Mouse (Mus musculus) C2C12 (cell line): ENCODE measurements around the gene Stx2. TPM values are rescaled to one million over a fixed set of nuclear protein-coding genes. Genes with fewer than 3 reads are reported as not detected.

ENCODE experiments used
- H3K27me3 ChIP-seq: one replicate; pipeline ENCODE4 v1.6.1; 2011; ENCODE audit not compliant: control insufficient read depth, insufficient read depth, insufficient read length
- H3K36me3 ChIP-seq: one replicate; pipeline ENCODE4 v1.6.1; 2011; ENCODE audit not compliant: control insufficient read depth, insufficient read depth
- H3K4me3 ChIP-seq: one replicate; pipeline ENCODE4 v1.5.1; 2011; ENCODE audit warnings: mild to moderate bottlenecking, control low read depth; ENCODE audit not compliant: poor library complexity, insufficient read depth, severe bottlenecking
- H3K79me2 ChIP-seq: one replicate; pipeline ENCODE4 v1.6.1; 2011; ENCODE audit not compliant: control insufficient read depth, insufficient read depth
- H3K79me3 ChIP-seq: one replicate; pipeline ENCODE4 v1.6.1; 2011; ENCODE audit warnings: low read depth, control low read depth
- H3ac ChIP-seq: one replicate; pipeline ENCODE3; 2011; ENCODE audit warnings: low read depth; ENCODE audit not compliant: control insufficient read depth, insufficient read length
- CEBPB ChIP-seq: IDR thresholded peaks from one replicate; pipeline ENCODE4 v1.6.1; 2011; ENCODE audit warnings: low read depth, mild to moderate bottlenecking, control low read depth, moderate library complexity
- CTCF ChIP-seq: IDR thresholded peaks from one replicate; pipeline ENCODE4 v1.5.1; 2011; ENCODE audit not compliant: control insufficient read depth, insufficient read depth, insufficient read length
- FOSL1 ChIP-seq: IDR thresholded peaks from one replicate; pipeline ENCODE4 v1.8.0; 2011; ENCODE audit warnings: mild to moderate bottlenecking, low read length; ENCODE audit not compliant: poor library complexity, insufficient read depth, severe bottlenecking
- MAX ChIP-seq: IDR thresholded peaks from one replicate; pipeline ENCODE4 v1.6.1; 2011; ENCODE audit warnings: mild to moderate bottlenecking, control low read depth
- MYOD1 ChIP-seq: IDR thresholded peaks from one replicate; pipeline ENCODE4 v1.6.1; 2011; ENCODE audit warnings: low read depth; ENCODE audit not compliant: control insufficient read depth, insufficient read length
- MYOG ChIP-seq: IDR thresholded peaks from one replicate; pipeline ENCODE4 v1.6.1; 2011; ENCODE audit not compliant: control insufficient read depth, insufficient read length; ENCODE audit errors: extremely low read depth
- USF1 ChIP-seq: IDR thresholded peaks from one replicate; pipeline ENCODE4 v1.6.1; 2011; ENCODE audit warnings: low read depth, mild to moderate bottlenecking, control low read depth, moderate library complexity
- polyA plus RNA-seq: library from polyadenylated mRNA; unstranded; fragments of >200 nt; fragmentation: generic; extraction: Trizol; gene quantifications from one replicate; pipeline ENCODE4 v1.2.1, GENCODE M21; 2012; ENCODE audit warnings: missing spikeins

Stx2 gene
- polyA plus RNA-seq, 1 experiment: 24.1 TPM

DNA sequence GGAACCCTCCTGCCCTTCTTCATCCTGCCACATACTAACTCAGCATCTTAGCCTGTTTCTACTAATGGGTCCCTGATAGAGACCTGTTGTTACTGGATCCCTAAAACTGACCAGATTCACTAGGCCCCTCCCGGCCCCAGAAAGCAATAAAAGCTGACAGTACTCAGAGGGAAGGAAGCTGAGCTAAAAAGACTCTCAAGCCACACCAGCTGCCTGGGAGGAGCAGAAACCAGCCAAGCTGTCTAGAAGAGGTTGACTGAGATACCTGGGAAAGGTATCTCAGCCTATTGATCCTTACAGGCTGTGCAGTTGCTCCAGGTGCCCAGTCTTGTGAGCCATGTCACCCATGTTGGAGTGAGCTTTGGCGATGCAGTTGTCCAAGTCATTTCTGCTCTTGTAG is 17.4 kb upstream of the Stx2 start:
- H3K36me3 ChIP-seq: peaks cover 56% of the 10 kb centered on the region
- TF ChIP-seq MYOD1 (no peak), CEBPB (no peak), MYOG (no peak), MAX (no peak), FOSL1 (no peak), CTCF (no peak), USF1 (no peak)
- no peaks in the 10 kb centered on the region for H3K27me3 ChIP-seq

DNA sequence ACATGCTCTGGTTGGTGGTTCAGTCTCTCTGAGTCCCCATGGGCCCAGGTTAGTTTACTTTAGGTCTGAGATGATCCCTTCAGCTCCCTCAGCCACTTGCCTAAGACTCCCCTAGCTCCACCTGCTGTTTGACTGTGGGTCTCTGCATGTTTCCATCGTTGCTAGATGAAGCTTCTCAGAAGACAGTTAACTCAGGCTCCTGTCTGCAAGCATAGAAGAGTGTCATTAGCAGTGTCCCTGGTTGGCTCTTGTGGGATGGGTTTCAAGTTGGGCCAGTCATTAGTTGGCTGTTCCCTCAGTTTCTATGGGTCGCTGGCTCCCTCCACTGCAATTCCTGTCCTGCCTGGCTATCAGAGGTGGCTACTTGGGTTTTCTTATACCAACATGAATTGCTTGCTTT is 16.7 kb upstream of the Stx2 start:
- H3K79me2 ChIP-seq: peaks cover 43% of the 10 kb centered on the region
- peaks cover 57% of the 10 kb centered on the region for H3K36me3 ChIP-seq
- H3K27me3 ChIP-seq: no peaks in the 10 kb centered on the region
- H3ac ChIP-seq: no peak overlapping the region
- TF ChIP-seq CEBPB (no peak), MAX (no peak), MYOG (no peak), USF1 (no peak), MYOD1 (no peak), FOSL1 (no peak), CTCF (no peak)
- peaks cover 30% of the 10 kb centered on the region for H3K79me3 ChIP-seq
- no peak overlapping the region for H3K4me3 ChIP-seq

More for the DNA sequence above, 17.4 kb upstream of the Stx2 start:
- Histone ChIP-seq H3K79me2 (peaks cover 37% of the 10 kb centered on the region), H3ac (no peak overlapping the region), H3K79me3 (peaks cover 26% of the 10 kb centered on the region), H3K4me3 (no peak overlapping the region)

DNA sequence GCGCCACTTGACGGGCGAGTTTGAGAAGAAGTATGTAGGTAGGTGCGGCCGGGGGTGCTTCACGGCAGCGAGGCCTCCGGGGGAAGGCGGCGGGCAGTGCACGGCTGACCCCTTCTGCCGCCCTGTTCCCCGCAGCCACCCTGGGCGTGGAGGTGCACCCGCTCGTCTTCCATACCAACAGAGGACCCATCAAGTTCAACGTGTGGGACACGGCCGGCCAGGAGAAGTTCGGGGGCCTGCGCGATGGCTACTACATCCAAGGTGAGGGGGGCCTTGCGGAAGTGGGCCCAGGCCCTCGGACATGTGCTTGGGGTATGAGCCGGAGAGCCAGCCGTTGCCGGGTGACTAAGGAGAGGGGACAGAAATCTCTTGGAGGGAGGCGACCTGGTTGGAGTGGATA is 12.4 kb upstream of the Stx2 start:
- peaks cover 30% of the 10 kb centered on the region for H3K79me3 ChIP-seq
- H3K36me3 ChIP-seq: peaks cover 47% of the 10 kb centered on the region
- no peaks in the 10 kb centered on the region for H3K27me3 ChIP-seq
- H3K4me3 ChIP-seq: peak overlapping the region; percentile 89
- peaks cover 43% of the 10 kb centered on the region for H3K79me2 ChIP-seq
- peak overlapping the region; percentile 72 for H3ac ChIP-seq
- peak; percentile 27 for TF ChIP-seq MAX
- no peak for TF ChIP-seq FOSL1

DNA sequence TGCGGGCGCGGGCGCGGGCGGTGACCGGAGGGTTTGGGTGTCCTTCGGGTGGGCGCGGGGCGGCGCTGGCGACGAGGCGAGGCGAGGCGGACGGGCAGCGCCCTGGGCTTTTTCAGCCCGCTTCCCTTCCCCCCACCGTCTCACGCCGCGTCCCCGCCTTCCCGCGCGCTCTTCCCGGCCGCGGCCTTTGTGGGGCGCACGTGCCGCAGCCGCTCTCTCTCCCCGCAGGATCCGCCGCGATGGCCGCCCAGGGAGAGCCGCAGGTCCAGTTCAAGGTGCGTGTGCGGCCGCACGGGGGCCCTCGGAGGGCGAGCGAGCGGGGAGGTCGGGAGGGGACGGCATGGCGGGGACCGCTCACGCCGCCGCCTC is 11.9 kb upstream of the Stx2 start:
- peaks cover 43% of the 10 kb centered on the region for H3K36me3 ChIP-seq
- no peak for TF ChIP-seq CEBPB
- TF ChIP-seq USF1: no peak
- no peak for TF ChIP-seq MAX
- TF ChIP-seq CTCF: no peak
- TF ChIP-seq MYOD1: no peak
- TF ChIP-seq FOSL1: no peak
- TF ChIP-seq MYOG: no peak
- H3K79me2 ChIP-seq: peaks cover 43% of the 10 kb centered on the region
- H3K4me3 ChIP-seq: peak overlapping the region; percentile 89
- H3K27me3 ChIP-seq: no peaks in the 10 kb centered on the region
- H3ac ChIP-seq: peak overlapping the region; percentile 72
- H3K79me3 ChIP-seq: peaks cover 30% of the 10 kb centered on the region

DNA sequence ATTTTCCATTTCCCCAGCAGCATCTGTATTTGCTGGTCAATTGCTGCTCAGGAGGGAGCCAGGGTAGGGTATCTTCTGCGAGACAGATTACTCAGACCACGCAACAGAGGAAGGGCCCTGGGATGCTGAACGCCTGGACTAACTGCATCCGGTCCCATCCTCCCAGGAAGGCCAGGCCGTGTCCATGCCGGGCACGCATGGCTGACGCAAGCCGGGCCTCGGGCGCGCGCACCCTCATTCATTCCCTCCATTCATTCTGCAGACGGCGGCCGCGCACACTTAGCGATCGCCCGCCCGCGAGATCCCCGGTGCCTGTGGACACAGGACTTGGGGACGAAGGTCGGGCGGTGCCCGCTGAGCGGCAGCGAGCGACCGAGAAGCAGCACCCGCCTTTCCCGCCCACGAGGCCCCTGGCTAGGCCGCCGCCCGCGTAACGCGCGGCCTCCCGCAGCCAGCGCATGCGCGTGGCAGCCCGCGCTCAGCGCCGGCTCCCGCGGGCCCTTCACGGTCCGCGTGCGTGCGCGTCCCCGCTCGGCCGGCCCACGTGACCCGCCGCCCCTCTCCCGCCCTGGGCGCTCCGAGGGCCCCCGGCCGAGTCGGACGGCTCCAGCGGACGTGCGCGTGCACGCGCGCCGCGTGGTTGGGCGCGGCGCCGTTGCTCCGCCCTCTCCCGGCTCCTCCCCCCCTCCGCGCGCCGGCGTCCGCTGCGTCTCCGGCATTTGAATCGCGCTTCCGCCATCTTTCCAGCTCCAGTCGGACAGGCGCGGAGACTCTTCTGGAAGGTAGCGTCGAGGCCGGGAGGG is 11.3 kb upstream of the Stx2 start, which contains the start of gene Ran:
Gene Ran, plus strand, starts transcription at position 573 of the 803 bp plus-strand sequence.
- H3K36me3 ChIP-seq: peaks cover 37% of the 10 kb centered on the region
- peaks cover 43% of the 10 kb centered on the region for H3K79me2 ChIP-seq
- TF ChIP-seq CTCF: no peak
- TF ChIP-seq MAX: peak; percentile 16
- no peak for TF ChIP-seq FOSL1
- TF ChIP-seq MYOD1: no peak
- peak; percentile 84 for TF ChIP-seq USF1
- no peak for TF ChIP-seq MYOG
- TF ChIP-seq CEBPB: no peak
- H3K79me3 ChIP-seq: peaks cover 29% of the 10 kb centered on the region
- H3K27me3 ChIP-seq: no peaks in the 10 kb centered on the region
- peak within 1 kb of the TSS; percentile 79 for H3ac ChIP-seq
- peak within 1 kb of the TSS; percentile 89 for H3K4me3 ChIP-seq

DNA sequence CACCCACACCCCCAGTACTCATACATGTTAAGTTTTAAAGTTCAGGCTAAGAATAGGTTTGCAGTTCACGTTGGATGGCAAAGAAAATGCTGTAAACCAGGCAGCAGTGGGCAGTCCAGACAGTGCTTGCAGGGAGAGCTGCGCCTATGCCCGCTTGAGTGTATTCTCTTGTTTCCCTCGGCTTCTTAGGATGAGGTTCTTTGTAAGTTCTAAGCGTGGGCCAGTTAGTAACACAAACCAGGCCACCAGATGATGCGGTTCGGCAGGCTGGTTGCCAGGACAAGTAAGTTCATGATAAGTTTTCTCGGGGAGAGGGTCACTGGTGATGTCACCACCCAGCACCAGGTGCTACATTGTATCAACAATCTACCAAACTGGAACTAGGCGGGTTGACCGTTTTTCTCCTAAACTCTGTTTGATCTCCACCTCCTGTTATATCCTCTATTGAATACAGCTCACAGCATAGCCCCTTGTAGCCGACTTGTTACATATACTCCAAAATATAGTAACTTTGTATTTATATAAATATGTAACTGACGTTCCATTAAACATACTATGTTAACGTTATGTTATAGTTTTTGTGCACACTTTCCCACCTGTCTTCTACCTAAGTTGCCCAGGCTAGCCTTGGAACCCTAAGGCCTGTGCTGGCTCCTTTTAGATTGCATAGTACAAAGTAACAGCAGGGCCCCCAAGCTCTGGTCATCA is 10.6 kb upstream of the Stx2 start:
- peaks cover 38% of the 10 kb centered on the region for H3K79me2 ChIP-seq

More for the DNA sequence above, 10.6 kb upstream of the Stx2 start:
- peak overlapping the region; percentile 89 for H3K4me3 ChIP-seq
- H3K79me3 ChIP-seq: peaks cover 27% of the 10 kb centered on the region
- peaks cover 30% of the 10 kb centered on the region for H3K36me3 ChIP-seq
- no peaks in the 10 kb centered on the region for H3K27me3 ChIP-seq
- TF ChIP-seq MYOD1 (no peak), CTCF (no peak), MAX (no peak), USF1 (no peak), MYOG (no peak), CEBPB (no peak), FOSL1 (no peak)
- peak overlapping the region; percentile 79 for H3ac ChIP-seq
